Mouse (Mus musculus): ENCODE data around the gene Tubb2a. TPM values are rescaled to one million over a fixed set of nuclear protein-coding genes. Genes with fewer than 3 reads are reported as not detected.
A peak's percentile ranks its signal among the peaks of the same experiment; 100 is the strongest.

Gene Tubb2a
- total RNA-seq (2022), result 10 to 100 TPM; 29.1 to 49.7 (median 41.1) TPM

GRCm38 (mm10) chr13:34077492-34078271 is at the start of gene Tubb2a:
Gene Tubb2a (minus strand): TSS chr13:34078007.
- peak; percentile 96 for DNase-seq (ENCODE audit: low spot score)

- peak; percentile 28 for DNase-seq (ENCODE audit: low spot score)
Observed at GRCm38 (mm10) chr13:34125711-34126110, 47.9 kb upstream of the Tubb2a start.

GRCm38 (mm10) chr13:34120536-34120935 is 42.7 kb upstream of the Tubb2a start:
- DNase-seq (ENCODE audit: low spot score), result no peak

- no peak for DNase-seq (ENCODE audit: low spot score)
Observed at GRCm38 (mm10) chr13:34119406-34119805, 41.6 kb upstream of the Tubb2a start.

- no peak for DNase-seq (ENCODE audit: low spot score)
Observed at GRCm38 (mm10) chr13:34118816-34119215, 41.0 kb upstream of the Tubb2a start.

GRCm38 (mm10) chr13:34116508-34116907 is 38.7 kb upstream of the Tubb2a start:
- no peak for DNase-seq (ENCODE audit: low spot score)

- DNase-seq (ENCODE audit: low spot score), result no peak
Observed at GRCm38 (mm10) chr13:34114654-34115053, 36.8 kb upstream of the Tubb2a start.

- DNase-seq (ENCODE audit: low spot score), result no peak
Observed at GRCm38 (mm10) chr13:34113086-34113485, 35.3 kb upstream of the Tubb2a start.

GRCm38 (mm10) chr13:34112369-34113081 is 34.7 kb upstream of the Tubb2a start:
- no peak for DNase-seq (ENCODE audit: low spot score)

GRCm38 (mm10) chr13:34111878-34112277 is 34.1 kb upstream of the Tubb2a start:
- no peak for DNase-seq (ENCODE audit: low spot score)

GRCm38 (mm10) chr13:34111019-34111418 is 33.2 kb upstream of the Tubb2a start:
- DNase-seq (ENCODE audit: low spot score), result no peak

- no peak for DNase-seq (ENCODE audit: low spot score)
Observed at GRCm38 (mm10) chr13:34109677-34110058, 31.9 kb upstream of the Tubb2a start.

- DNase-seq (ENCODE audit: low spot score), result no peak
Observed at GRCm38 (mm10) chr13:34109035-34109676, 31.3 kb upstream of the Tubb2a start.

- DNase-seq (ENCODE audit: low spot score), result no peak
Observed at GRCm38 (mm10) chr13:34106999-34107398, 29.2 kb upstream of the Tubb2a start.

GRCm38 (mm10) chr13:34106256-34106655 is 28.4 kb upstream of the Tubb2a start:
- no peak for DNase-seq (ENCODE audit: low spot score)

GRCm38 (mm10) chr13:34105364-34105763 is 27.6 kb upstream of the Tubb2a start:
- DNase-seq (ENCODE audit: low spot score), result peak; percentile 53

GRCm38 (mm10) chr13:34101908-34102307 is 24.1 kb upstream of the Tubb2a start:
- DNase-seq (ENCODE audit: low spot score), result peak; percentile 57

- DNase-seq (ENCODE audit: low spot score), result no peak
Observed at GRCm38 (mm10) chr13:34101247-34101646, 23.4 kb upstream of the Tubb2a start.

- no peak for DNase-seq (ENCODE audit: low spot score)
Observed at GRCm38 (mm10) chr13:34100733-34101132, 22.9 kb upstream of the Tubb2a start.

- no peak for DNase-seq (ENCODE audit: low spot score)
Observed at GRCm38 (mm10) chr13:34097086-34097485, 19.3 kb upstream of the Tubb2a start.

- peak; percentile 76 for DNase-seq (ENCODE audit: low spot score)
Observed at GRCm38 (mm10) chr13:34096455-34096854, 18.6 kb upstream of the Tubb2a start.
